Mouse (Mus musculus): Measurements from ENCODE around the gene Sms. TPM values are rescaled to one million over a fixed set of nuclear protein-coding genes. Genes with fewer than 3 reads are reported as not detected.

The Sms gene
- 39.5 TPM for polyA plus RNA-seq (2014; fragmentation: Illumina TruSeq; extraction: RNeasy Lipid Tissue Mini Kit (QIAGEN cat#74804); ENCODE audit: low replicate concordance)

GRCm38 (mm10) chrX:157491944-157492726 is at the start of gene Sms:
TSS of gene Sms (minus strand) at chrX:157492287.

DNA sequence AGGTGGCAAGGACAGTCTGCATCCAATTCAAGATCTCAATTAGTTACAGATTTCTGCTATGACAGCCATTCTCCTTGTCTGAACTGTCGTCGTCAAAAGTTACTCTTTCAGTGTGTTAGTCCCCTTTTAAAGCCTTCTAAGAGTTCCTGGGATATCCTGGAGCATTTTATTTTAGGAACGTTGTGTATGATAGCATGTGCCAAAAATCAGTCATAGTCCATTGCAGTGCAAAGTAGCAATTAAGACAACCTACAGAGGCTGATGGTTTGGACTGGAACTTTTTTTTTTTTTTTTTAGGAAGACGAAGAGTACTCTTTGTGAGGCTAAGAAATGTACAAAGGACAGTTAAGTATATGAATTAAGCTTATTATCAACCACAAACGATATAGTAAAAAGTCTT is 76.9 kb downstream of the Sms start, which contains the start of gene Phex:
Gene Phex (minus strand): TSS at position 101 of the 400 bp plus-strand sequence.

Other genes with a start within 250 kb of the Sms start
- gene Phex, start 77.0 kb downstream of the Sms start, polyA plus RNA-seq (2014; fragmentation: Illumina TruSeq; extraction: RNeasy Lipid Tissue Mini Kit (QIAGEN cat#74804); ENCODE audit: low replicate concordance), result 0.19 TPM
- 5.6 TPM for gene Yy2, start 76.7 kb upstream of the Sms start, polyA plus RNA-seq (2014; fragmentation: Illumina TruSeq; extraction: RNeasy Lipid Tissue Mini Kit (QIAGEN cat#74804); ENCODE audit: low replicate concordance)
- 24.6 TPM for gene Mbtps2, start 106.4 kb upstream of the Sms start, polyA plus RNA-seq (2014; fragmentation: Illumina TruSeq; extraction: RNeasy Lipid Tissue Mini Kit (QIAGEN cat#74804); ENCODE audit: low replicate concordance)
- gene Smpx, start 206.6 kb upstream of the Sms start, polyA plus RNA-seq (2014; fragmentation: Illumina TruSeq; extraction: RNeasy Lipid Tissue Mini Kit (QIAGEN cat#74804); ENCODE audit: low replicate concordance), result 17.4 TPM